Mouse (Mus musculus) heart, embryonic 14.5 days (tissue): ENCODE data around the gene Prkci. TPM values are rescaled to one million over a fixed set of nuclear protein-coding genes. Genes with fewer than 3 reads are reported as not detected.

Experiments
- ATAC-seq: fragments of 200-750 bp; cut with Nextera tagmentation; 2 replicates; pipeline ENCODE4 v1.8.0; 2017; ENCODE audit warnings: low read depth, moderate TSS enrichment; ENCODE audit not compliant: insufficient number of reproducible peaks, insufficient read depth, low FRiP score
- H3K27ac ChIP-seq, 2 experiments: fragments of 200-500 bp in 1 of 2; fragments of 300-500 bp in 1 of 2; sonication (generic) in 1 of 2; replicated peaks in 1 of 2; 2 replicates each; pipeline ENCODE4 v1.5.1; 2012 to 2014; ENCODE audit warnings: low read depth in 2 of 2, low read length in 2 of 2, control low read depth in 1 of 2, mild to moderate bottlenecking in 1 of 2, mixed read lengths in 1 of 2; ENCODE audit not compliant: control insufficient read depth in 1 of 2, insufficient read depth in 1 of 2
- H3K27me3 ChIP-seq: fragments of 300-500 bp; sonication (generic); 2 replicates; pipeline ENCODE4 v1.6.1; 2014; ENCODE audit warnings: mild to moderate bottlenecking, low read length, control low read depth; ENCODE audit not compliant: control insufficient read depth, insufficient read depth
- H3K36me3 ChIP-seq: fragments of 300-500 bp; sonication (generic); 2 replicates; pipeline ENCODE4 v1.6.1; 2014; ENCODE audit warnings: mild to moderate bottlenecking, control low read depth, low read length, mixed read lengths; ENCODE audit not compliant: control insufficient read depth, insufficient read depth
- H3K4me1 ChIP-seq, 2 experiments: fragments of 200-500 bp in 1 of 2; fragments of 300-500 bp in 1 of 2; sonication (generic) in 1 of 2; 2 replicates each; pipeline ENCODE4 v1.6.1; 2012 to 2014; ENCODE audit warnings: low read length in 2 of 2, control low read depth in 1 of 2, mixed read lengths in 1 of 2; ENCODE audit not compliant: control insufficient read depth in 2 of 2, insufficient read depth in 2 of 2
- H3K4me2 ChIP-seq: fragments of 300-500 bp; sonication (generic); 2 replicates; pipeline ENCODE4 v1.6.1; 2014; ENCODE audit warnings: mild to moderate bottlenecking, low read length
- H3K4me3 ChIP-seq, 2 experiments: fragments of 200-500 bp in 1 of 2; fragments of 300-500 bp in 1 of 2; sonication (generic) in 1 of 2; 2 replicates each; pipeline ENCODE4 v1.5.1; 2012 to 2014; ENCODE audit warnings: low read length in 2 of 2, mild to moderate bottlenecking in 2 of 2, control low read depth in 1 of 2, low read depth in 1 of 2, moderate library complexity in 1 of 2; ENCODE audit not compliant: control insufficient read depth in 1 of 2, insufficient read depth in 1 of 2
- H3K9ac ChIP-seq: fragments of 300-500 bp; sonication (generic); 2 replicates; pipeline ENCODE4 v1.6.1; 2014; ENCODE audit warnings: mild to moderate bottlenecking, low read length
- H3K9me3 ChIP-seq: fragments of 300-500 bp; sonication (generic); 2 replicates; pipeline ENCODE4 v1.6.1; 2016; ENCODE audit warnings: low read length, control low read depth; ENCODE audit not compliant: control insufficient read depth
- WGBS: fragments of 180-500 bp; shearing (Covaris S2); extraction: QIAGEN DNeasy Blood & Tissue Kit; methylation state at CpG from one replicate; pipeline ENCODE4 v1.1.7; 2014; 5-methylcytosine and 5-hydroxymethylcytosine counted together
- microRNA-seq: library from miRNA; unstranded; fragments of <30 nt; microRNA quantifications from one replicate; pipeline ENCODE4, GENCODE M21; 2016
- polyA plus RNA-seq: library from polyadenylated mRNA; unstranded; fragments of >200 nt; fragmentation: Nextera tagmentation; extraction: Ambion mirVana; gene quantifications from 2 replicates; pipeline ENCODE4 v1.2.1, GENCODE M21; 2014

Prkci gene
- polyA plus RNA-seq, 1 experiment from 2014 or later: 21.1 TPM

- no peaks in the 10 kb centered on the region for H3K9me3 ChIP-seq
- 46% methylated on average over 11 of the region's 11 CpGs for WGBS
- H3K27me3 ChIP-seq: no peaks in the 10 kb centered on the region
- peaks cover 6 to 33% of the 10 kb centered on the region in 2 experiments for H3K4me1 ChIP-seq
- ATAC-seq: no peak
- no peak overlapping the region for H3K27ac ChIP-seq
- no peak overlapping the region for H3K4me3 ChIP-seq
- H3K36me3 ChIP-seq: peaks cover 16% of the 10 kb centered on the region
- no peak overlapping the region for H3K9ac ChIP-seq
- H3K4me2 ChIP-seq: peak overlapping the region; percentile 45
These were observed 102.4 kb downstream of the Prkci start for GRCm38 (mm10) chr3:31097976-31098375.

- Histone ChIP-seq H3K4me2 (peak overlapping the region; percentile 45), H3K36me3 (peaks cover 16% of the 10 kb centered on the region), H3K4me3 (no peak overlapping the region), H3K4me1 (peaks cover 6 to 31% of the 10 kb centered on the region in 2 experiments), H3K9ac (no peak overlapping the region), H3K27ac (no peak overlapping the region), H3K27me3 (no peaks in the 10 kb centered on the region), H3K9me3 (no peaks in the 10 kb centered on the region)
- no peak for ATAC-seq
- WGBS: 84% methylated on average over 1 of the region's 1 CpGs
These were observed 103.0 kb downstream of the Prkci start for GRCm38 (mm10) chr3:31098556-31098955.

- no peaks in the 10 kb centered on the region for H3K9me3 ChIP-seq
- no peak overlapping the region for H3K4me3 ChIP-seq
- no peak for ATAC-seq
- WGBS: 79% methylated on average over 5 of the region's 5 CpGs
- peak overlapping the region; percentile 58 for H3K4me2 ChIP-seq
- peaks cover 6 to 34% of the 10 kb centered on the region in 2 experiments for H3K4me1 ChIP-seq
- H3K36me3 ChIP-seq: peaks cover 20% of the 10 kb centered on the region
- no peak overlapping the region for H3K9ac ChIP-seq
- H3K27me3 ChIP-seq: no peaks in the 10 kb centered on the region
- no peak overlapping the region for H3K27ac ChIP-seq
These were observed 104.5 kb downstream of the Prkci start for GRCm38 (mm10) chr3:31100026-31100425.

- Histone ChIP-seq H3K4me1 (peaks cover 6 to 34% of the 10 kb centered on the region in 2 experiments), H3K9ac (no peak overlapping the region), H3K9me3 (no peaks in the 10 kb centered on the region), H3K36me3 (peaks cover 20% of the 10 kb centered on the region), H3K4me3 (no peak overlapping the region), H3K27me3 (no peaks in the 10 kb centered on the region), H3K4me2 (no peak overlapping the region), H3K27ac (no peak overlapping the region)
- no peak for ATAC-seq
- 89% methylated on average over 3 of the region's 3 CpGs for WGBS
These were observed 105.3 kb downstream of the Prkci start for GRCm38 (mm10) chr3:31100802-31101201.

Small RNA genes lying within 50 kb of the gene (microRNA-seq; reads per million reads assigned to microRNA genes)
- not detected for gene Mir7008

Other genes starting within 250 kb of the Prkci start
- gene Samd7, start 249.5 kb upstream of the Prkci start, polyA plus RNA-seq: not detected in 2 replicates
- gene Sec62, start 202.9 kb upstream of the Prkci start, polyA plus RNA-seq: 68.7 and 72.3 TPM in 2 replicates
- 1.6 and 2.3 TPM in 2 replicates for gene Gpr160, start 139.8 kb upstream of the Prkci start, polyA plus RNA-seq
- 6.6 and 7.2 TPM in 2 replicates for gene Phc3, start 26.3 kb upstream of the Prkci start, polyA plus RNA-seq
- 16.7 and 19.0 TPM in 2 replicates for gene Skil, start 99.3 kb downstream of the Prkci start, polyA plus RNA-seq
- 5.6 and 6.8 TPM in 2 replicates for gene Cldn11, start 154.2 kb downstream of the Prkci start, polyA plus RNA-seq